Mouse (Mus musculus) G1E (cell line): Measurements from ENCODE around the gene Gfod1.

Source experiments
- CTCF ChIP-seq: IDR thresholded peaks from 2 replicates; pipeline ENCODE4 v1.5.1; 2012; ENCODE audit warnings: low read depth, low read length, inconsistent platforms, mixed read lengths
- GATA1 ChIP-seq: IDR thresholded peaks from 2 replicates; pipeline ENCODE4 v1.6.1; 2012; ENCODE audit warnings: borderline replicate concordance, low read length, inconsistent platforms, mixed read lengths
- GATA2 ChIP-seq: IDR thresholded peaks from 2 replicates; pipeline ENCODE4 v1.6.1; 2012; ENCODE audit warnings: low read depth, low read length, inconsistent platforms, borderline replicate concordance
- TAL1 ChIP-seq: conservative IDR thresholded peaks from 2 replicates; pipeline ENCODE4 v1.6.1; 2012; ENCODE audit warnings: low read depth, low read length, inconsistent platforms, mixed read lengths

DNA sequence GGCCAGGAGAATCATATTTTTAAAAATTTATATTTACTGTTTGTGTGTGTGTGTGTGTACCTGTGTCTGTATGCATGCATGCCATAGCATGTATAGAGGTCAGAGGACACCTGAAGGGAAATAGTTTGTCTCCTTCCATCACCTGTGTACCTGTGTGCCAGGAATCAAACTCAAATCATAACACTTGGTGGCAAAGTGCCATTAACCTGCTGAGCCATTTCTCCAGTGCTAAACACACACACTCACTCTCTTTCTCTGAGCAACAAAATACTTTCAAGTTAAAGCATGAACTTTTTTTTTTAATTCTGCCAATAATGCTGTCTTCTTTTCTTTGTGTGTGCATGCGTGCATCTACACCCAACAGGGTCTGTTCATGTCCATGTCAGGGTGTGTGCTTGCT is 83.3 kb downstream of the Gfod1 start:
- TF ChIP-seq CTCF (no peak), GATA1 (no peak), GATA2 (no peak), TAL1 (no peak)
